Mouse (Mus musculus) CD4-positive naive resting alpha-beta T cell, adult 76 days (primary cell): ENCODE data around the gene Ufm1. TPM values are rescaled to one million over a fixed set of nuclear protein-coding genes. Genes with fewer than 3 reads are reported as not detected.

ENCODE experiments used
- total RNA-seq: library from RNA; stranded (reverse); gene quantifications from one replicate; pipeline ENCODE4 v1.2.4, GENCODE M21; 2023

Gene Ufm1
- total RNA-seq: 64.1 TPM

DNA sequence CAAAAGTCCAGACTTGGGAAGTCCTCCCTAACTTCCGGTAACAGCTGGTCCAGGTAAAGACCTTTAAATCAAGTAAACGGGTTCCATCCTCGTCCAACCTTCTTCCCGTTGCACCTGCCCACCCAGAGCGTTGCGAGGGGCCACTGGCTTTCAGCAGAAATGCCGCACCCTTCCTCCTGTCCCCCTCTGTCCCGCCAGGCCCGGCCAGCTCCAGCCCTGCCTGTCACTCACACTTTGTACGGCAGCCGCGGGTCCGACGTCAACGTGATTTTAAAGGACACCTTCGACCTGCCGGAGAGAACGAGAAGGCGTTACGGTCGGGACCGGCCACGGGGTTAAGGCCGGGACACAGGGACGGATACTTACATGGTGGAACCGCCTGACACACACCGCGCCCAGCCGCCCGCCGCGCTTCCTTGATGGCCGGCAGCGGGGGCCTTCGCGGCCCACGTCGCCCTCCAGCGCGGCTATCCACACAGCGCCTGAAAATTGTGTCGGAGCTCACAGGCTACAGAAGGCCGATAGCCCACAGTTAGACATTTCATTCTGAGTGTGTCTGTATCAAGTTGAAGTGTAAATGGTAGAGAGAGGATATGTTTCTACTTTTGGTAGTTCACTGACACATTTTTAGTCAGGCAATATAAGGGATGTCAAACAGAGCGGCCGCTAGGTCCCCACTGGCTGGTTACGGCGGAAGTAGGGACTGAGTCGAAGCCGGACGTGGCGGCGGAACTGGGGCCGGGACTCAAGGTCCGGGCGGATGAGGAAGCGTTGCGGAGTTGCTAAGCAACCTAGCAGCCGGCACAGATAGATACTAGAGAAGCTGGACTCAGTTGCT is at the start of gene Ufm1:
TSS of gene Ufm1 (minus strand) at position 448 of the 838 bp plus-strand sequence.

DNA sequence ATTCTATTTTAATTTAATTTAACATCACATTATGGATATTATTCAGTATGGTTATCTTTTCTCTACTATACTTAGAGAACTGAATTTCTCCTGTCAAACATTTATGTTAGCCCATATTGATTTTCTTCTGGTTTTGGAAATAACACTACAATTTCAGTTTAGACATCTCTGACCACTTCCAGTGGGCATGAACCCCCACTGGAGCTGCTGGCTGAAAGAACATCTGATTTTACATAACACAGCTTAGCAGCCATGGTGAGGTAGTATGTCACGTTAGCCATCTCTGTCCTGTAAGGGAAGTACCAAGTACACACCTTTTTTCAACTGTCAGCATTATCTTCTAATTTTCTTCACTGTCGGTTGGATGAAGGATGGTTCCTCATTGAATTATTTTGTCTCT is 18.8 kb downstream of the Ufm1 start, which contains the start of gene Gm10985:
TSS of gene Gm10985 (plus strand) at position 301 of the 400 bp plus-strand sequence.

Other genes starting within 250 kb of the Ufm1 start
- not detected for gene Frem2, start 206.5 kb downstream of the Ufm1 start, total RNA-seq
- gene Gm10985, start 18.7 kb downstream of the Ufm1 start, total RNA-seq: not detected